Mouse (Mus musculus) gonadal fat pad, adult 2 months (tissue): Measurements from ENCODE around the gene Nlgn1. TPM values are rescaled to one million over a fixed set of nuclear protein-coding genes. Genes with fewer than 3 reads are reported as not detected.

ENCODE experiments used
- DNase-seq: peaks from one replicate; pipeline ENCODE4 v3.0.0-alpha.2; 2012; ENCODE audit warnings: low read depth
- polyA plus RNA-seq: library from polyadenylated mRNA; depleted of rRNA; stranded (reverse); fragments of >200 nt; gene quantifications from 2 replicates; pipeline ENCODE4 v1.2.3, GENCODE M21; 2012

Nlgn1 gene
- polyA plus RNA-seq, 1 experiment: 0.45 TPM

DNA sequence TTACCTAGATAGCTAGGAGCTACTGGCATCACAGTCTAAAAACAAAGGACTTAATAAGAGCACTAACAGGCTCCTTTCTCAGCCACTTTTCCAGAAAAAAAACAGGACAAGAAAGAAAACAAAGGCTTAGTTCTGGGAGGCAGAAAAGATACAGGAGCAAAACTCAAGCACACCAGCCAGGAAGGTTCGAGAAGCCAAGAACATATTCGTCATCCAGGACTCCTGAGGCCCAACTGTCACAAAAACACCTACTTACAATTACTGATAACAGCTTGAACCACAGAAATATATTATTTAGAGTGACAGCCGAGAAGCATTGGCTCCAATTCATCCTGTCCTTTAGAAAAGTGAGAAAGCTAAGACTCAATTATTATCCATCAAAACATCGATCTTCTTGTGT is 281.5 kb downstream of the Nlgn1 start:
- no peak for DNase-seq

DNA sequence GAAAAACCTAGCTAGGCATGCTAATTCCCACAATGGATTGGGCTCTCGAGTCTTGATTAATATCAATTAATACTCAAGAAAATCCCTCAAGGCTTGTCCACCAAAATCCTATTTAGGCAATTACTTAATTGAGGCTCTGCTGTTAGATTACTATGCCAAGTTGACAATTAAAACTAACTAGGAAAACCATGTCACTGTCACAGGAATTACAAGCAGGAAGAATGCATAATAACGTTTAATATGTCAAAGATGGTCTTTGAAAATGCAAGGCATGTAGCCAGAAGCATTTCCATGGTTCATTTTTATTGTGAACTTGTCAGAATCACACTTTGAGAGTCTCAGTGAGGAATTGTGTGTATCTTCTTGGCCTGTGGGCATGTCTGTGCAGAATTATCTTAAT is 289.3 kb downstream of the Nlgn1 start:
- DNase-seq: no peak

- no peak for DNase-seq
Observed at GRCm38 (mm10) chr3:26039696-26040095, 292.6 kb downstream of the Nlgn1 start.

DNA sequence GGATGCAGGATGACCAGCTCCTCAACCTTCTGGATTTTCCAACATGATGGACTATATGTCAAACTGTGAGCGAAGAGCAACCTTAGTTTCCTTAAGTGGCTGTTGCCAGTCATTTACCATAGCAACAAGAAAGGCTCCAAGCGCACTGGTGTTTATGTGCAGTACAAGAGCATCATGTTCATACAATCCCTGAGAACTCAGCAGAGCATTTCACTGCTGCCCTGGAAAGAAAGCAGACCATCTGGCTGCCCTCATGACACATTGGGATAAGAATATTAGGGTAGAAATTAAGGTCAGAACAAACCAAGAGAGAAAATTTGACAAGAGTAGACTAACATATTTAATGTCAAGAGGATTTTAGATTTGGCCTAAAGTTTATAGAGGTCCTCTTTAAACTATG is 306.2 kb downstream of the Nlgn1 start:
- DNase-seq: no peak

- DNase-seq: no peak
Observed at GRCm38 (mm10) chr3:26023217-26023616, 309.0 kb downstream of the Nlgn1 start.

DNA sequence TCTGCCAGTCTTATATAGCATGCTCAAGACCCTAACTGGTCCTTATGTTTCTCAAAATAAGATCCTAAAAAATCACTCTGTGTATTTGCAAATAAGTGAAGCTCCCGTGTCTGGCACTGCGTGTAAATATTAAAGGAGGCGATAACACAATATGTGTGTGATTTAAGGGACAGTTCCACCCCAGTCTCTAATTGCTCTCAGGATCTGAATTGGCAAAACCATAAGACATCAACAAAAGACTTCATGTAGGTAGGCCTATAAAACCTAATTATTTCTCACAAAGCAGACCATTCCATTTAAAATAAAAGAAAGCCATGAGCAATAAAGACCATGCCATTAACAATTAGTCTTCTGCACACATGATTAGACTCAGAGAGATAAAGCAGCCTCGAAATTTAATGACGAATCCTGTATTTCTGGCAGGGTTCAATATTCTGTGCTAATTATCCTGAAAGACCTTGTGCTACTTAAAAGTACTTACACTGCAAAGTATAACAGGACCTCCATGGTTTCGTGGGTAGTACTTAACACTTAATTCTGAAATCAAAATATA is 310.6 kb downstream of the Nlgn1 start:
- no peak for DNase-seq

DNA sequence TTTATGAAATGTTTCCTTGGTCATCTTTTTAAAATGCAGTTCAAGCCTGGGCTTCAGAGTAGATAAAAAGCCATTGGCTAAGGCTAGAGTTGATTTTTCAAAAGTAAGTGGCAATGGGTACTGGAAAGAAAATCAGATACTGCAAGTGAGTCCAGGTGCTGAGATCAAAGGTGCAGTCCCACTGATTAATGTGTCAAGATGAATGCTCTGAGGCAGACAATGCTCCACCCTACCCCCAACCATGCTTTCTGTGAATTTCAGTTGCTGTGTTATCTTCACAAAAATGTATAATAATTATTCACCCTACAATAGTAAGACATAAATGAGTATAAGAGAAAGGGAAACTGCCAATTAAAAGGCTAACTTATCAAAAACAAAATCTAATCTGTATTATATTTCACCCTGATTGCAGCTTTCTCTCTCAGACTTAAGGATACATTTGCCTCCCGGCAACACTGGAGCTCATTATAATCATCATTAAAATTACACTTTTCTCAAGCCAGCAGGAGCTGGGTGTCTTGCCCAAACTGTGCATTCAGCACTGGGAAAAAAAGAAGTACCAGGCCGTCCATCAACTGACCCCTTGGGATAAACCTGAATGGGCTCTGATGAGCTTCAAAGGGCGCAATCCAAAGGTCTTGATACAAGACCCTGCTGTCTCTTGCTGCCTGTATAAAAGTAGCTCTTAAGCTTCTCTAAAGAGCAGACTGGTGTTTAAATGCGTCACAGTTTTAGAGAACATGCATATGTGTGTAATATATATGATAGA is 320.8 kb downstream of the Nlgn1 start:
- DNase-seq: no peak

- no peak for DNase-seq
Observed at GRCm38 (mm10) chr3:26002863-26003608, 329.2 kb downstream of the Nlgn1 start.

DNA sequence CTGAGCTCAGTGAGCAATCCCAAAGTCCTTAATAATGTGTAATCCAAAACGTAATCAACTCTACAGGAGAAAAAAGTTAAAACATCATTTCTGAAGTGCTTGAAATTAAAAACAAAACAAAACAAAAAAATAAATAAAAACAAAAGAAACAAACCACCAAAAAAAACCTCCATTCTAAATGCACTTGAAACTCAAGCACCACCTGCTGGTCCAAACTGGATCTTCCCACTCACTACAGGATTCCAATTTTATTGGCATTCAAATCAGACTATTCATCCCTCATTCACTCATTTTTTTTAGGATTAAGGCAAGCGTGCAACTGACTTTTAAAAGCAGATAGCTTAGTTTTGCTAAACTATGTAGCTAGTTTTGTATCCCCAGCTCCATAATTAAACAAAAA is 329.9 kb downstream of the Nlgn1 start:
- no peak for DNase-seq

DNA sequence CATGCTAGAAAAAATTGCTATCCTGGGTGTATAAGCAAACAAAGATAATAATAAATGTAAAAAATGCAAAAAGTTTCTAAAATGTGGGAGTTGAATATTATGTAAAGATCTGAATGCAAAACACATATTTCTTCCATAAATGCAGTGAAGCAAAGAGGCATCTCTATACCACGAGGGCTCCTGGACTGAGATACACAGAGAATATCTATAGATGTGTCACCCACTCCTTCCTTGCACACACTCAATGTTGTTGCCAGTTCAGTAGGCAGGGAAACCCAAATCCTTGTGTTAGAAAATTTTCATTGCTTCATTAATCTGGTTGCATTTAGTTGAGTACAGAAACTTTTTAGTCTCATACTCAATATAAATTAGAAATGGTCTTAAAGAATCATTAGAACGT is 364.7 kb downstream of the Nlgn1 start:
- no peak for DNase-seq

DNA sequence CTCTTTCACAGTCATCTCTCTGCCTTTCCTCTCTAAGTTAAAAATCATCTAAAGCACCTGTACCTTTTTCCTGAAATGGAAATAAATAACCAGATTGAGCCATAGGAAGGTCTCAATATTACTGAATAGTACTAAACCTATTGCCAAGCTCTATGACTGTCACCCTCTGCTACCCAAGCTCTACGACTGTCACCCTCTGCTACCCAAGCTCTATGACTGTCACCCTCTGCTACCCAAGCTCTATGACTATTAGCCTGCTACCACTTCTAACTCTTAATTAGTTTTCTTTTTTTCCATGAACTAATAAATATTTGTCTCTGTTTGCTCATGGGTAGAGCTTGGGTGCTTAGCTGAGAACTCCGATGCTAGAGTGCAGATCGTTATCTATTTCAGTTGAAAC is 368.0 kb downstream of the Nlgn1 start:
- DNase-seq: no peak

DNA sequence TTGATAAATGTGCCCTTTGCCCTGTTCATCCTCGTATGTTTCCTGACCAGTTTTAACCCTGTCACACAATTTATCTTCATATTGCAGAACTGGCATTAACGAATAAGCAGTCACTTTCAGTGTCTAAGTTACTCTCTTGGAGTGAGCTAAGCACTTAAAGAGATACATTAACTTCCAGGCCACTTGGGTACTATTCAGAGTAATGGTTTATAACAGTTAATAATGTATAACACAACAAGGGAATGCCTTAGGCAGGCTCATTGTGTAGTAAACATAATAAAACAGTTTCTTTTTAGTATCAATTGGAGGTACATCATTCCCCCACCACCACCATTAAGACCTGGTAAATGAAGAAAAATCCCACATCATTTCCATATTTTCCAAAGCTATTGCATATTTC is 368.7 kb downstream of the Nlgn1 start:
- no peak for DNase-seq

GRCm38 (mm10) chr3:25916535-25916934 is 415.7 kb downstream of the Nlgn1 start:
- no peak for DNase-seq

GRCm38 (mm10) chr3:25914365-25915065 is 417.7 kb downstream of the Nlgn1 start:
- DNase-seq: no peak

- DNase-seq: no peak
Observed at GRCm38 (mm10) chr3:25903140-25903809, 429.0 kb downstream of the Nlgn1 start.

DNA sequence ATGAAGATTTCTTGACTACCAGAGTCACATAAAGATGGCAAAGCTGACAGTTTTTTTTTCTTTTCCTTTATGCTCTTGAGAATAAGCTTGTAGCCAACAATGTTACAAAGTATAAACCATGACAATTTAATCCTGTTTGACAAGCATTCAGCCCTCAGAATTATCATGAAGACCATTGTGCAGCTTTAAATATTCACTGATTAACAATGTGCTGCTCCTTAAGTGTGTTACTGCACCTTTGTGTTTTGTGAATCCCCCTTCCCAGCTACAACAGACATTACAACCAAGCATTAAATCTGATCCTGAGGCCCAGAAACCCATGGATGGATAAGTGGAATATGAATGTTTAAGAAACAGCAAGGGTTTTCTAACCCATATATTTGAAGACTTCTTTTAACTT is 434.8 kb downstream of the Nlgn1 start:
- DNase-seq: no peak

DNA sequence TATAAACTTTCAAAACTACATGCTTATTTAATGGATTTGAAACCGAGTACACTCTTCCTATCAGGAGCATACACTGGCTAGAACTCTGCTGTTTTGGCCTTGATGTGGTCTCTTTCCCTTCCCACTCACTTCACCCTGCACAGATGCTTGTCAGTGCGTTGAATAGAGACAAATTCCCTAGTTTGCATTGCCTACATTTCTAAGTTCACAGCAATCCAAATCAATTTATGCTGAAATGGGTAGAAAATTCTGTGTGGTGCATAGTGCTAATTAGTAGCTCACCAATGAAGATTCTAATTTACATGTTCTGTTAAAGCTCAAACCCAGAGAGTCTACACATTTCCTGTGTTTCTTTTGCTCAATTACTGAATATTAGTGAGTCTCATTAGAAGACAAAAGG is 447.5 kb downstream of the Nlgn1 start:
- no peak for DNase-seq

- DNase-seq: no peak
Observed at GRCm38 (mm10) chr3:25869161-25869560, 463.1 kb downstream of the Nlgn1 start.

DNA sequence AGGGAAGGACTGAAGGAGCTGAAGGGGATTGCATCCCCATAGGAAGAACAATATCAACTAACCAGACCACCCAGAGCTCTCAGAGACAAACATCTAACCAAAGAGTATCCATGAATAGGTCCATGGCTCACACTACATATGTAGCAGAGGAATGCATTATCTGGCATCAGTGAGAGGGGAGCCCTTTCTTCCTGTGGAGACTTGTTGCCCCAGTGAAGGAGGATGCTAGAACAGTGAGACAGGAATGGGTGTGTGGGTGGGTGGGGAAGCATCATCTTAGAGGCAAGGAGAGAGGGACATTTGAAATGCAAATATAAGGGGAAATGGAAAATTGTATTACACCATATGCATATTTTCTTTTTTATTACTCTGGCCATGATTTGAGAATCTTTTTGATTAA is 473.9 kb downstream of the Nlgn1 start:
- DNase-seq: no peak

DNA sequence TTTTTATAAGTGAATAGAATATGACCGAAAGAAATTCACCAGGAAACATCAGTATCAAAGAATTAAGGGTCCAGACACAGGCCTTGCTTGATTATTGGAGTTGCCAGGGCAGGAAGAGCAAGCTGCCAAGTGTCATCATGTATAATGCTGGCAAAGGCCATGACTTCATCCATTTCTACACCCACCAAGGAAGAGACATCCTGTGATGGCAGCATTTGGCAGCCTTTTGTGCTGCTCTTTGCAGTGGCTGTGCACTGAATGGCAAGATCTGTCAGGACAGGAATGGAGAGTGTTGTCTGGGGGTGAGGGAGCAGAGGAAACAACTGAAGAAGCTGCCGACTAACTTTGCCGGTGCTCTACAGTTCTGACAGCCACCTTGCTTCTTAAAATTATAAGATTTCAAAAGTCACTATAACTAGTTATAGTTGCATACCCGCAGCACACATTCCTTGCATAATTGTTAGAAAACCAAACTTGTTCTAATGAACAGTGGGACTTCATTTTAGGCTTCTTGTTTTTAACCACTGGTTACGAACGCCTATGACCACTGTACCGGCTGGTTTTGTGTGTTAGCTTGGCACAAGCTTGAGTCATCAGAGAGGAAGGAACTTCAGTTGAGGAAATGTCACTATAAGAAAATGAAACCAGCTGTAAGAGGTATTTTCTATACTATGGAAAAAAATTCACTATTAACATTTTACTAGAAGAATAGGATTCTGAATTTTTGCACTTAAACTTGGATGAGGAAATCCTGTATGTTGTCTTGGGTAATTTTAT is 487.4 kb downstream of the Nlgn1 start:
- no peak for DNase-seq

DNA sequence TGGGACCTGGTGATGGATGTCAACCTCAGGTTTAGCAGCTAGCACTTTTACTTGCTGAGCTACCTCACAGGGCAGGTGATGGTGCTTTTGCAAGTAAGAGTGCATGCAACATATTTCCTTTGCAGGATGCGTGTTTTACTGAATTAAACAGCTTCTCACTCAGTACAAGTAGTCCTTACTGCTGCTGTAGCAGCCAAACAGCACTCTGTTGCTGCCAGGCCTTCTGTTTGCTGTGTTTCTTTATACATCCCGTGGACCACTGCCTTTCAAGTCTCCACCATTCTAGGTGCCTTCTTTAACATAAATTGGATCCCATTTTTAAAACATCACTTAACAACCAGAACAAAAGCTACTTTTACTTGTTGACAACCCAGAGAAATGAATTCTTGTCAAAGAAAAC is 502.0 kb downstream of the Nlgn1 start:
- no peak for DNase-seq
